Mouse (Mus musculus) thymus, postnatal 25 days (tissue): ENCODE measurements at regions not wholly inside any gene's neighbourhood (a gene's known extent, or its start where the extent isn't known, plus 50 kb on each side); places are given as distances from the start of the nearest gene placed in this dataset.
"Not testable (repeated sequence)": the region's sequence is repeated elsewhere in the genome, so short reads cannot be mapped to it uniquely, and the experiment has no call there.

ENCODE experiments used
- DNase-seq: peaks from one replicate; pipeline ENCODE4 v3.0.0; 2022

DNA sequence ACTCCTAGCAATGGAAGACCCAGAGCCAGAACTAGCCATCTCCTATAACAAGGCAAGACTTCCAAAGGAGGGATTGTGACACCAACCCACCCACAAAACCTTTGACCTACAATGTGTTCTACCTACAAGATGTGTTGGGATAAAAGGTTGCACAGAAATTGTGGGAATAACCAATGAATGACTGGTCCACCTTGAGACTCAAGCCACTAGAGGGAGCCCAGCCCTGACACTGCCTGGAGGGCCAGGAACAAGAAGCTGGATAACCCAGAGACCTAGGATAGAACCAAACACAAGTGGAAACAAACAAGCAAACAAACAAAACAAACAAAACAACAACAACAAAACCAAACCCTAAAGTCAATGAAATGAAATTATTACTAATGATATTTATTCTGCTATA, 288.8 kb downstream of the Dchs2 start:
- no peak for DNase-seq

DNA sequence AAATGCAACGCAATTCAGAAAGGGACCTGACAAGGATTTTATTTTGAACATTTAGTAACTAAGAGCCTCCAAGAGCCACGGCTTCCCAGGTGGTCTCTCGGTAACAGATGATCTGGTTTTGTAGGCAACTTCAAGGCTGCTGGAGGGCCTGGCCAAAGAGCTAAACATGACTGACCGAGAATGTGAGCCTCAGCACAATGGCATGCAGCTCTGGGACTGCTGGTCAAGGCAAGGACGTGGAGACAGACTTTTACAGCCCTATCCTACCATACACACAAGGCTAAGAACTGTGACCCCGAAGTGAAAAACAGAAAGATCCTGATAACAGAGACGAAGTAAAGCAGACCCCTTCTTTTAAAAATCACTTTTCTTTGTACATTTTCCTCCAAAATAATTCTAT, 296.5 kb downstream of the Dchs2 start:
- DNase-seq, result no peak

DNA sequence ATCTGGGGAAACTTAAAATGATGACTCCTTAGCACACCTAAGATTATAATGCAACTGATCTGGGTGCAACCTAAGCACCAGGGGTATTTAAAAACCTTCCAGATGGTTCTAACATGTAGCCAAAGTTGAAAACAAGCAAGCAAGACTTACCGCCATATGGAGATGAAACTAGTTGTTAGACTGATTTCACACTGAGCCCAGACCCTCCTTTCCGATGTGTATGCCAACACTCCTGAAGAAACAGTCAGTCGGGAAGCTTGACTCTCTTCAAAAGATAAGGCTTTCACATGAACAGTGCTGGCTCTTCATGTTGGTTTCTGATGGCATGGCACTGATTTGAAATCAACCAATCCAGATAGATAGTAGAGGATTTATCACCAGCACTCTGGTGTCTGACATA, 301.6 kb downstream of the Dchs2 start:
- no peak for DNase-seq

DNA sequence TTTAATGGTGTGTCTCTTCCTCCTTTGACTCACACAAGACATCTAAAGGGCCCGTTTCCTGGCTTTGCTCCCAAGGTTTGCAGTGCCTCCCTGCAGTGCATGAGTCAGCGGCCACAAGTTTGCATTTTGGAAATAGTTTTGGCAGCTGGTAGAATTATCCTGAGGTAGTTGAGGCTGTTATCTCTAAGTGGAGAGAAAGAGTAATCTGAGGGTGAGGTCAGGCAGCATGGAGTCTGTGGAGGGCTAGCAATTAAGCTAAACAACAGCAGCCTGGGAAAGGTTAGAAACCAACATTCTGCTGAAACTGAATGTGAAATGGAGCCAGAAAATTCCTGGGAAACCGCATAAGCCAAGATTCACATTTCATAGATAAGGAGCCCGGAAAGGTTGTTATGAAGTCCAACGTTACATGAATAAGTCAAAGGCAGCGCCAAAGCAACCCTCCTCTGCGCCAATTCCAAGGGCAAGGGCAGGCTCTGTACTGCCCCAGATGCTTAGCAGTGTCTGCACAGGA, 318.5 kb downstream of the Dchs2 start:
- DNase-seq, result no peak

DNA sequence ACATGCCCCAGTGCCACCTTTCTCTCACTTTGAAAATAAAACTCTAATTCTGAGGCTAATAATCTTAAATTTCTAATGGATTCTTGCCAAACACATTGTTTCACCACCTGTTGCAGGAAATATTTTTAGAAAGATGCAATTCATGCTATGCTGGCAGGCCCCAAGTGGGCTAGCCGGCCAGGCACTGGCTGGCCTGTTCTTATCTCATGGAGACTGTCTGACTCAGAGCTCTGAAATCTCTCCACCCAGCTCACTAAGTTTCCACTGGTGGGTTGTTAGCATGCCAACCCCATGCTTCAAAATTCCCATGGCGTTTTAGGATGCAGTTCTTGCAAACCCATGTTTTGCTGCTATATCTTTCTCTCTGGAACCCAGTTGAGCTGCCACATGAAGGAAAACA, 315.5 kb upstream of the Sfrp2 start:
- DNase-seq, result no peak

DNA sequence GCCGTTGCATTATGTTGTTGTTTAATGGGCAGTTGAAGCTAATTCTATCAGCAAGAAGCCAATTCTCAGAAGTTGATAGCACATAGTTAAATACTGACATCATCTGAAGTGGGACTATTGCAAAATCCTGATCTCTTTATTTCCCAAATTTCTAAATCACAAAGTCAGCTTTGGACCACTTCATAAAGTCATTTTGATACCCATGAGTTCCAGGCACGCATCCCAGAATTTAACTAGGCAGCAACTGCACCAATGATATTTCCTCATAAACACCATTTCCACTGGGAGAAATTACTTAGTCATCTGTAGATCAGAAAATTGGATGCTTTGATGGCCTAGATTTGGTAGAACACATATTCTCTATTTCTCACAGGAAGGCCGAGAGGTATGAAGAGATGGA, 314.8 kb upstream of the Sfrp2 start:
- no peak for DNase-seq

DNA sequence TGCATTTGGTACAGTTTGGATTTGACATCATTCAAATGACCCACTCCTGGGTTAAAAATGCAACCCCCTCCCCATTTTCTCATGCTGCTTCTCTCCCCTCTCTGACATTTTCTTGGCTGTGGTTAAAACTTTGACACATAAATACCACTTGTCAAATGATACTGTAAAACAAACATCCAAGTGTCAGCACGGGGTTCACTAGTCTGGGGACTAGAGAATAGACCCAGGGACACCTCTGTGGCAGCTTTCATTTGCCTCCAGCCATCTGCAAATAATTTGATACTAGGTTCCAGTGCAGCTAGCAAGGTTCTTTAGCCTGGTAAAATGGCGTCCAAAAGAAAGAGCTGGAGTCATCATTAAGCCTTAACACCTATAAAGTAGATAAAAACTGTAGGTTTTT, 312.7 kb upstream of the Sfrp2 start:
- no peak for DNase-seq

DNA sequence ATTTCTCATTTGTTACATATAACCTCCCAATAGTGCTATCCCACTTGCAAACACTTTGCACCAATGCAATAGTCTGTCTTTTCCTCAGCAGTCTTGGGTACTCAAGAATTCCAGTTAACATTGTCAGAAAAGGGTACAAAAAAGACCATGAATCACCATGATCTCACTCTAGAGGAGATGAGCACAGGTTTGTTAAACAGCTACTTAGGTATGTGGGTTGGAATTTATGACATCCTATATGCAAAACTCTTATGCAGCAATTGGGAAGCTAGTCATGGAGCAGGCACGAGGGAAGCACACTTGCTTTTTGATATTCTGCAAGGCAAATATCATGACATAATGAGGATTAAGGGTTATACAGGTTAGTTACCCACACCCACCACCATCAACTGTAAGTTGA, 307.7 kb upstream of the Sfrp2 start:
- DNase-seq, result no peak

DNA sequence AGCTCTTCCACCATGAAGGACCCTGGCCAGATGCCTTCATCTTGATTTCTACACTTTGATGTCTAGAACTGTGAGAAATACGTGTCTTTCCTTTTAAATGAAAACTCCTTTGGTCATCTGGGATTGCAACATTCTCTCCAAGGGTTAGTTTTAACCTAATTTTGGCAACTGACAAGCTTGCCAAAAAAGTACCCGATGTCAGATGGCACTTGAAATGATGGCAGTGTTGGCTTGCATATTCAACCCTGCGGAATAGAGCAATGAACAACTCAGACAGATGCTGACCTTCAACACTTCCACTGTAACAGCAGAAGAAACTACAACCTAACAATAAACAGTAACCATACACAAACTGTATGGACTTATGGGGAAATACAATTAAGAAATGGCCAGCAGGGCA, 286.9 kb upstream of the Sfrp2 start:
- no peak for DNase-seq

DNA sequence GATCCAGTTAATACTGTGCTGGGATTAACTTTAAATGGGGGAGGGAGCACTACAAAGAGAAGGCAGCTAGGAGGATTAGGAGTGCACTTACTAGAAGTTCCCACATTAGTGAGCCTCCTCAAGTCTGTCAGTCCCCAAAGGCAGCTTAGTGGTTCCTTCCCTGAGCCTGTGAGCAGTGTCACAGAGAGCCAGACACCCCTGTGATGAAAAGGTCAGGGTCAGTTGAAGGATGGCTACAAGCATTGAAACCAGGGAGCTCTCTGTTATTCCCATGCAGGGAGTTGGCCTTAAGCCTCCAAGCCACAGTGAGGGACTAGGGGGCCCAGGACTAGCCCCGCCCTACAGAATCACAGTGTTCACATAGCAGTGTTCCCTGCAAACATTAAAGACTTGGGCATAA, 285.9 kb upstream of the Sfrp2 start:
- no peak for DNase-seq

DNA sequence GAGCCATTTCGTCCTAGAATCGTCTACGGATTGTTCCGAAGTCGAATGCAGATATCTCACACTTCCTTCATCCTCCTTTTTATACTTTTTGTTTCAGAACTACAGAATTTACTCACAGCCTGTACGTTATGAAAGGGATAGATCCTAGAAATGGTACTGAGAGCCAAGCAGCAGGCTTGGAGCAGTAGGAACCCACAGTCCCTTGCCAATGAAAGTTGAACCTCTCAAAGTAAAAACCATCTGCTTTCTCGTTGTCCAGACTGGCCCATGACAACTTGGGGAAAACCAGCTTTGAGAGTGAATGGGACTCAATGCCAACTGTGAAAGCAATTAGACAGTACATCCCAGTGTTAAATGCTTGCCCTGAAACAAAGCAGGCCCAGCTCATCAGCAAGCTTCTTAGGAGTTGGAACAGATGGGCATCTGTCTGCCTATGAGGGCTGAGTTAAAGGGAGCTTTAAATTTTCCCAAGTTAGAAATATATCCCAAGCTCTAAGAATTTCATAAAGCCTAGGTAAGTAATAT, 279.9 kb upstream of the Sfrp2 start:
- no peak for DNase-seq

DNA sequence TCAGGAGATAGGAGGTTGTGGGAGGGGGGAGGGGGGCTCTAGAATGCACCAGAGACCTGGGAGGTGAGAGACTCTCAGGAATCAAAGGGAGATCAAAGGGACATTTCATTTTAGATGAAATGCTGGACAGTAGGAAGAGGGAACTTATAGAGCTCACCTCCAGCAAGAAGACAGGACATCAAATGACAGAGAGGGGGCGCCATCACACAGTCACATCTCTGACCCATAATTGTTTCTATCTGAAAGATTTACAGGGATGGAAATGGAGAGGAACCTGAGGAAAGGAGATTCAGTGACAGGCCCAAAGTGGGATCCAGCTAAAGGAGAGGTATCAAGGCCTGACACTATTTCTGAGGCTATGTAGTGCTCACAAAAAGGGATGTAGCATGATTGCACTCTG, 270.5 kb upstream of the Sfrp2 start:
- DNase-seq, result no peak

DNA sequence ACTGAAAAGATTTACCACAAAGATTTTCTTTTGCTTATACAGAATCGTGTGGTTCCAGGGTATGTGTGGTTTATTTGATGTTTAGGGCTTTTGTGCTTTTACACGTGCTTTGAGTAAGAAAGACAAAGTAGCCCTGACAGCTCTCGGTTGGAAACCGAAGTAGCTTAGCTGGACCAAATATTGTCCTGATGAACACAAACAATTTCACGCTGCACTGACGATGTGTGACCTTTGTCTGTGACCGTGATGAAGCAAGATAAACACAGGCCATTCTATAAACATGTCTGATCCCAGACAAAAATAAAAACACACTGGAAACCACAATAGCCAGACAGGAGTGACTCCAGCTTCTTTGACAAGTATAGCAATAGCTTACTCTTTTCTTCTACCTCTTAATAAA, 262.2 kb upstream of the Sfrp2 start:
- DNase-seq, result no peak

DNA sequence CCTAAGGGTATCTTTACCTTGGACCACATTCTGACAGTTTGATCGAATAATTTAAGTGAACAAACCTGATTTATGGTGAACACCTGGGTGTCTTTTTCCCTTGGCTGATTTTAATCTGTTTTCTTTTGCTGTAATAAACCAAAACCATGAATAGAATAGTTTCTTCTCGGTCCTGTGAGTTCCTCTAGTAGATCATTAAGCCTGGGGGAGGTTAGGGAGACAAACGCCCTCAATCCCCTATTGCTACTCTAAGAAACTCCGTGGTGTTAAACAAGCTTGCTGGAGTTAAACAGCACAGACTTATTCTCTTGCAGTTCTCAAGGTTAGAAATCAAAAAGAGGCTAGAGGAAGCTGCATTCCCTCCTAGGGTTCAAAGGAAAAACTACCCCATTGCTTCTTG, 249.5 kb upstream of the Sfrp2 start:
- no peak for DNase-seq

DNA sequence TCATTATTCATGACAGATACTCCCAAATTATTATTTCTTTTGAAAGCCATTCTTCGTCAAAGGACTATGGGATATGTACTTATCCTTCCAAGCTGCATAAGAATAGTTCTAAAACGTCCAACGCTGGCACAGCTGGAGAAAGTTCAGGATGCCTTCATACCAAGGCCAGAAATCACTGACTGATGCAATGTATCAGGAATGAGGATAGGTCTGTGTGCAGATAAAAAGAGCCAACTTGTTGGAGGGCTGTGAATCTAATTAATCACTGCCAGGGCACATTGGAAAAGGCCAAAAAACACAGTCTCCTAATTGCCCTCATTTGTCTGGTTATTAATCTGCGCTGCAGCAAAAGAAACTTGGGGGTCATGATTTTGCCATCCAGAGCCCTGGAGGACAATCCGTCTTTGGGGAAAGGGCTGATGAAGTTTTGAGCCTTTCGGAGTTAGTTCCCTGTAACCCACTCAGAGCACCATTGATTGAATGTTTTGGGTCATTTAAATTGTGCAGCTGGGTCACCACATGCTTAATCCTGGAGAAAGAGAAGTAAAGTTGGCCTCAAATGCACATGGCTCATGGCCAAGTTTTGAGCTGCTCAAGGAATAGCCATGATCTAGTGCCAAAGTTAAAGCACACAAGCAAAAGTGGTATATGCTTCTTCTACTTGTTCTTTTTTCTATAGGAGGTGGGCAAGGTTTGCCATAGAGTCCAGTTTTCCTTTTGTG, 248.0 kb upstream of the Sfrp2 start:
- no peak for DNase-seq

DNA sequence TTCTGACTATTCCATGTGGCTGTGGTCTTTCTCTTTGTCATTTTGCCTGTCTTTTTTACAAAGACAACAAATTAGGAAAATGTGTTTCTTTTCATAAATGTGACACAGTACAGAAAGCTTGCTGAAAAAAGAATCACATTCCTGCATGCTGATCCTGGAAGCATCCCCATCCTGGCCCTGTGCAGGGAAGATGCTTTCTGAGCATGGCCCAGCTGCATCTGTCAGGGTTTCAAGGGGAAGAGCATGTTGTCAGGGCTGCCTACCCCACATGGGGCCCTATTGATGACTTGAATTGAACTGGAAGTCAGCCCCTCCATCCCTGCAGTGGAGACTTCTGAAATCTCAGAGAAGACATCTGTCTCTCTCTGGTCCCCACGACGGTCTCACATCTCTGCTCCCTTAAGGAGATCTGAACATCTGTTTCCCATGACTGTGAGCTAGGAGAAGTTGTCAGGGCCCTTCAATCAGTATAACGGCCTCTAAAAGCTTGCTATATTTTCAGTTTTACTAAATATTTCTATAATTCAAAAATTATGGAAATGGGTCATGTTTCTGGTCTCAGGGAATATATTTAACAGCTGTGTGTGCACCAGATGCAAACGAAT, 235.8 kb upstream of the Sfrp2 start:
- no peak for DNase-seq

DNA sequence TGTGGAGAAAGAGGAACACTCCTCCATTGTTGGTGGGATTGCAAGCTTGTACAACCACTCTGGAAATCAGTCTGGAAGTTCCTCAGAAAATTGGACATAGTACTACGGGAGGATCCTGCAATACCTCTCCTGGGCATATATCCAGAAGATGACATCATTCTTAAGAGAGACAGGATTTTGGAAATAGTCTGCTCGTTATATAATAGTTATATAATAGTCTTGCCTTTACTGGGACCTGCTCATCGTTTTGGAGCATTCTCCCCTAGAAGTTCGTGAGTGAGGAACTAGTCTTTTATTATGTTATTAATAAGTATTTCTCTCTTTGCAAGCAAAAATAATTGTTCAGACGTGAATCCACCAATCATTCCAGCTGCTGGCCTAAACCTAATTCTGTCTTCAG, 229.5 kb upstream of the Sfrp2 start:
- DNase-seq, result not testable (repeated sequence)

DNA sequence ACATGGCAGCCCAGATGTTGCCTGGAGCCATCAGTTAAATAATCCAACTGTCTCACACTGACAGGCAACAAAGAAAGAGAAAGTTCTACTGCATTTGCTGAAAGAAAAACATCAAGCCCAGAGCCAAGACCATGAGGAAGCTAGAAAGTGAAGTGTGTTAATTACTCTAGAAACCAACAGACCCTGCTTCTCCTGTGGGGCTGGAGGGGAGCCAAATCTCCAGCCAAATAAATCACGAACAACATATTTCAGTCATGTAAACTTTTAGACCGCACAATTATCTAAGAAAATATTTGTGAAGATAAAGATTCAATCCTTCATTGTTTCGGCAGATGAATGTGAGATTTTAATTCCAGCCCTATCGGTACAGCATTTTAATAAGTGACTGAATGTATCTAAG, 228.9 kb upstream of the Sfrp2 start:
- DNase-seq, result no peak

DNA sequence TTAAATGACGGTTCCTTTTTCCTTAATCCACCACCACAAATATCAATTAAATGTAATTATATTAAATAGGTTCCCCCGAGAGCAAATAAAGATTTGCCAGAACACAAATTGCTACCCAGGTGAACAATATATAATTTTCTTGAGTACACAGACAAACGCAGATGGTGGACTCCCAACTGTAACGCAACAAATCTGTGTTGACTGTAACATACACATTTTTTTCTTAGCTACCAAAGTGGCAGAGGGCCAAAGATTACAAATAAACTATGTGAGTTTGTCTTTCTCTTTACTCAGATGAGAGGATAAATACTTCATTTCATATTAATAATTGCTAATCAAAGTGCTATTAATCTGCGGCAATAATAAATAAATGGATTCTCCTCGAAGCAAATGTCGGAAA, 228.4 kb upstream of the Sfrp2 start:
- DNase-seq, result no peak

DNA sequence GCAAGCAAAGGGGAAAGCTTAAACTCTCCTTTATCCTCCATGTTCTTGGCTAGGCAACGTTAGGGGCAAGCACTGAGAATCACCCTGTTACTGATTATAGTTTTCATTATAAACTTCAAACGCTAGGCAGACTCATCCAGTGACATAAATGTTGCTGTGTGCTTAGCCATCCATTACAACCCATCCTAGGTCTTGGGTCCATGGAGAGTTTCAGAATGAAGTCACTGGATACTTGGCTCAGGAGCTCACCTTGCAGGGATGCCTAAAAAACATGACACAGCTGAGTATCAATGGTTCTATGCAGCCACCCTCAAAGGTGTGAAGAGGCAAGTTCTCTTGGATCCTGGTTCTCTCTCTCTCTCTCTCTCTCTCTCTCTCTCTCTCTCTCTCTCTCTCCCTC, 227.2 kb upstream of the Sfrp2 start:
- DNase-seq, result no peak

DNA sequence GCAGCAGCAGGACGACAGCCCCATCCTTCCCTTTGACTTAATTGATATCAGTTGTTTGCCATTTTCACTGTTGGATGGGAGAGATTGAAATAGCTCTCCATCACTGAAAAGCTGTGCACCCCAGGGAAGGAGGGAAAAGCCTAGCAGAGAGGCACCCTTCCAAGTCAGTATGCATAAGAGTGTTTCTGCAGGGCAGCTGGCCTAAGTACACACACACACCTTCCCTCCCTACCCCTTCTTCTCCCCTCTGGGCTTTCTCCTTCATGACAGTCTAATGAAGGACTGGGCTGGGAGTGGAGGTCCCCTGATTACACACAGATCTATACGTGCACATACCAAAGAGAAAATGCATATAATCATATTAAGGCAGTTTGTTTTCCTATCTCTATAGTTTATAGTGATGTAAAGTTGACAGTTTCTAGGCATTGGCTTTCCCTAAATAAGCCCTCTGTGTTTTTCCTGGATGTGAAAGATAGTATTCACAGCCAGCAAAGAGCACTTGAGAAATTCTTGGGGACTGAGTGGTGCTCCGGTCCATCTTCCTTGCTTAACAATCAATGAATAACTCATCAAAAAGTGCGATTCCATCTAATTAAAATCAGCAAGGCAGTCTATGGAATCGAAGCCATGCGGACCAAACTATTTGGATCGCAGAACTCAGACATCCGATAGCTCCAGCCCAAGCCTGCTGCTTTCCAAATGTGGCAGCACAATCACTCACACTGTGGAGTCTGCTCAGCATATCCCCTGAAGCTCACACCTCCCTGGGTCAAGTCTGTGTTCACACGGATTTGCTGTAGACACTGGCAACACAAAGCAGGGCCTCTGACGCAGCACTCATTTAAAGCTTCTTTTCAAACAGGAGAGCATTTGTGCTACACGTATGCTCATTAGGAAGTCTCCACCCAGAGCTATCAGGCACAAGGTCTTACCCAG, 224.9 kb upstream of the Sfrp2 start:
- DNase-seq, result no peak

DNA sequence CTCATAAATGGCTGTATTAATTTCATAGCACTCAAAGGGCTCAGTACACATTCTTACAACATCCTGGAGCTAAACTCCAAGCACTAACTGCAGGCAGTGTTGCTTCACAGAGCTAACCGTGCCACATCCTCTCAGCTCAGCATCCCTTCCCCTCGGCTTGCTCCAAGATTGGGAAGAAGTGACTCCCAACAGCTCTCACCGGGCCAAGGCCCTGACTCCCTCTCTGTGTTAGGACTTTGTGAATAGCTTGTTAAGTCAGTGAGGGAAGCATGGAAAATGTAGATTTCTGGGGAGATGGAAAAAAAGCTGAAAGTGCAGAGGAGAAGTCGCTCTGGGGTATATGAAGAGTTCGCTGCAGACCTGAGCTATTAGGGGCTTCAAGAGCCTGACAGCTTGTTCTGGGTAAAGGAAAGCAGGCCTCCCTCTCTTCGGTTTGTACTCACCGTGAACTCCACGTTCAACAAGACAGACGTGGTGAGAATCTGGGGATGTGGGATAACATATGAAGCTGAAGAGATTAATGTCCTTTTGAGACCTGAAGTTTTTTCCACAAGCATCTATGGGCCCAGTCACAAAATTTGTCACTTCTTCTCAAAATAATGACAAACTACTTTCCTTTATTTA, 213.5 kb upstream of the Sfrp2 start:
- no peak for DNase-seq

DNA sequence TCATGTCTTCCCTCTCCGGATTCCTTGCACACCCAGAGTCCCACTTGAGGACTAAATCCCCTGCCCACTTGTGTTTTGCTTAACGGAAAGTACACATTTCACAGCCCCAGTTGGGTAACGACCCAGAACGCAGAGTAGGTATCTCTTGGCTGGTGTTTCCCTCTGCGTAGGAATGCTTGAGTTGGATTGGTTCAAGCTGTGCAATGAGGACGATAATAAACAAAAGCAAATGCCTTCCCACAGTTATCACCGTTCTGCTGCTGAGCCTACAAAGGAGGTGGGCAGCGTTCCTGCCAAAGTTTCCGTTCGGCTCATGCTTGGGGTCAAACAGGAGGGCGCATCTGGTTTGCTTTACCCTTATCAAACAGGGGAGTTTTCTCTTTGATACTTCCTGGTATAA, 212.3 kb upstream of the Sfrp2 start:
- no peak for DNase-seq
